Mouse (Mus musculus) brain, adult 2 months (tissue): Measurements from ENCODE around the gene Hist1h1c.
A peak's percentile ranks its signal among the peaks of the same experiment; 100 is the strongest.

Experiments
- DNase-seq: peaks from one replicate; pipeline ENCODE4 v3.0.0; 2011; ENCODE audit warnings: low read depth, low spot score

The Hist1h1c gene

GRCm38 (mm10) chr13:23745381-23746161 is 7.0 kb downstream of the Hist1h1c start, which contains the start of gene Hist1h3c:
TSS of gene Hist1h3c (minus strand) at chr13:23745602.
- peak; percentile 94 for DNase-seq

GRCm38 (mm10) chr13:23746201-23747080 is 7.8 kb downstream of the Hist1h1c start, which contains the start of gene Hist1h2bb:
TSS of gene Hist1h2bb (plus strand) at chr13:23746734.
- DNase-seq = peak; percentile 98

- peak; percentile 28 for DNase-seq
Observed at GRCm38 (mm10) chr13:23747081-23747891, 8.7 kb downstream of the Hist1h1c start.

- DNase-seq = no peak
Observed at GRCm38 (mm10) chr13:23747892-23748288, 9.3 kb downstream of the Hist1h1c start.

GRCm38 (mm10) chr13:23749563-23750121 is 11.0 kb downstream of the Hist1h1c start:
- DNase-seq = no peak

- peak; percentile 89 for DNase-seq
Observed at GRCm38 (mm10) chr13:23750839-23751477, 12.3 kb downstream of the Hist1h1c start, which contains the start of gene Hist1h2ab. TSS of gene Hist1h2ab (plus strand) at chr13:23751126.

- peak; percentile 16 for DNase-seq
Observed at GRCm38 (mm10) chr13:23751478-23751956, 12.9 kb downstream of the Hist1h1c start.

- peak; percentile 94 for DNase-seq
Observed at GRCm38 (mm10) chr13:23752067-23752741, 13.6 kb downstream of the Hist1h1c start, which contains the start of gene Hist1h3b. TSS of gene Hist1h3b (plus strand) at chr13:23752267.

- no peak for DNase-seq
Observed at GRCm38 (mm10) chr13:23752742-23753172, 14.1 kb downstream of the Hist1h1c start.

- no peak for DNase-seq
Observed at GRCm38 (mm10) chr13:23753314-23754078, 14.9 kb downstream of the Hist1h1c start.

- DNase-seq = no peak
Observed at GRCm38 (mm10) chr13:23755000-23755399, 16.4 kb downstream of the Hist1h1c start.

GRCm38 (mm10) chr13:23756790-23757189 is 18.2 kb downstream of the Hist1h1c start, which contains the start of gene Hist1h4b:
TSS of gene Hist1h4b (plus strand) at chr13:23757013.
- DNase-seq = peak; percentile 98

GRCm38 (mm10) chr13:23757211-23757773 is 18.7 kb downstream of the Hist1h1c start:
- DNase-seq = peak; percentile 42

- no peak for DNase-seq
Observed at GRCm38 (mm10) chr13:23757921-23758320, 19.3 kb downstream of the Hist1h1c start.

- no peak for DNase-seq
Observed at GRCm38 (mm10) chr13:23759251-23759771, 20.7 kb downstream of the Hist1h1c start.

- no peak for DNase-seq
Observed at GRCm38 (mm10) chr13:23759916-23760239, 21.3 kb downstream of the Hist1h1c start.

GRCm38 (mm10) chr13:23760240-23760971 is 21.8 kb downstream of the Hist1h1c start:
- peak; percentile 22 for DNase-seq
